Mouse (Mus musculus) neural tube, embryonic 11.5 days (tissue): ENCODE results near the gene Mcub. TPM values are rescaled to one million over a fixed set of nuclear protein-coding genes. Genes with fewer than 3 reads are reported as not detected.

ENCODE experiments used
- ATAC-seq: fragments of 200-750 bp; cut with Nextera tagmentation; 2 replicates; pipeline ENCODE4 v1.8.0; 2017; ENCODE audit warnings: moderate number of reproducible peaks, mild to moderate bottlenecking, moderate TSS enrichment, moderate library complexity; ENCODE audit not compliant: insufficient read depth, low FRiP score, low TSS enrichment
- DNase-seq: peaks from one replicate; pipeline ENCODE4 v3.0.0-alpha.2; 2015; ENCODE audit warnings: low spot score
- H3K27ac ChIP-seq: fragments of 300-500 bp; sonication (generic); 2 replicates; pipeline ENCODE4 v1.5.1; 2014; ENCODE audit warnings: low read depth, mild to moderate bottlenecking, low read length
- H3K27me3 ChIP-seq: fragments of 300-500 bp; sonication (generic); 2 replicates; pipeline ENCODE4 v1.6.1; 2014; ENCODE audit warnings: mild to moderate bottlenecking, low read length, mixed read lengths; ENCODE audit not compliant: control insufficient read depth, insufficient read depth
- H3K36me3 ChIP-seq: fragments of 300-500 bp; sonication (generic); 2 replicates; pipeline ENCODE4 v1.6.1; 2014; ENCODE audit warnings: mild to moderate bottlenecking, low read length, moderate library complexity, mixed read lengths; ENCODE audit not compliant: control insufficient read depth, insufficient read depth
- H3K4me1 ChIP-seq: fragments of 300-500 bp; sonication (generic); 2 replicates; pipeline ENCODE4 v1.6.1; 2014; ENCODE audit warnings: low read length, mixed read lengths; ENCODE audit not compliant: control insufficient read depth, insufficient read depth
- H3K4me2 ChIP-seq: fragments of 300-500 bp; sonication (generic); 2 replicates; pipeline ENCODE4 v1.6.1; 2014; ENCODE audit warnings: low read depth, mild to moderate bottlenecking, moderate library complexity
- H3K4me3 ChIP-seq: fragments of 300-500 bp; sonication (generic); 2 replicates; pipeline ENCODE4 v1.5.1; 2014; ENCODE audit warnings: low read depth, low read length
- H3K9ac ChIP-seq: fragments of 300-500 bp; sonication (generic); 2 replicates; pipeline ENCODE4 v1.6.1; 2014; ENCODE audit warnings: mild to moderate bottlenecking, low read length
- H3K9me3 ChIP-seq: fragments of 300-500 bp; sonication (generic); 2 replicates; pipeline ENCODE4 v1.6.1; 2016; ENCODE audit warnings: low read length; ENCODE audit not compliant: control insufficient read depth
- WGBS: fragments of 180-500 bp; shearing (Covaris S2); extraction: QIAGEN DNeasy Blood & Tissue Kit; methylation state at CpG from one replicate; pipeline ENCODE4 v1.1.7; 2014; 5-methylcytosine and 5-hydroxymethylcytosine counted together
- polyA plus RNA-seq: library from polyadenylated mRNA; unstranded; fragments of >200 nt; fragmentation: Nextera tagmentation; extraction: Ambion mirVana; gene quantifications from 2 replicates; pipeline ENCODE4 v1.2.1, GENCODE M21; 2014

Mcub gene
- polyA plus RNA-seq, 1 experiment from 2014 or later = 1.0 TPM

GRCm38 (mm10) chr3:129917424-129917823 is 52.6 kb downstream of the Mcub start:
- Histone ChIP-seq H3K4me3 (no peak overlapping the region), H3K36me3 (no peaks in the 10 kb centered on the region), H3K27ac (no peak overlapping the region), H3K4me1 (no peaks in the 10 kb centered on the region), H3K4me2 (no peak overlapping the region), H3K27me3 (no peaks in the 10 kb centered on the region), H3K9me3 (no peaks in the 10 kb centered on the region), H3K9ac (no peak overlapping the region)
- ATAC-seq (no peak), DNase-seq (no peak)
- whole genome bisulfite sequencing = 87% methylated on average over 3 of the region's 3 CpGs

- Histone ChIP-seq H3K4me3 (no peak overlapping the region), H3K27me3 (no peaks in the 10 kb centered on the region), H3K36me3 (peaks cover 6% of the 10 kb centered on the region; the same call in 1 of the 2 replicates), H3K4me2 (no peak overlapping the region), H3K9ac (no peak overlapping the region), H3K27ac (no peak overlapping the region), H3K9me3 (no peaks in the 10 kb centered on the region), H3K4me1 (no peaks in the 10 kb centered on the region)
- WGBS = 93% methylated on average over 13 of the region's 13 CpGs
- no peak for ATAC-seq
- no peak for DNase-seq
These were observed 56.8 kb downstream of the Mcub start for GRCm38 (mm10) chr3:129913241-129913640.

- no peak overlapping the region for H3K27ac ChIP-seq
- 96% methylated on average over 14 of the region's 14 CpGs for WGBS
- no peaks in the 10 kb centered on the region for H3K4me1 ChIP-seq
- DNase-seq = no peak
- H3K36me3 ChIP-seq = peaks cover 6% of the 10 kb centered on the region; the same call in 1 of the 2 replicates
- H3K9ac ChIP-seq = no peak overlapping the region
- H3K4me3 ChIP-seq = no peak overlapping the region
- no peak overlapping the region for H3K4me2 ChIP-seq
- H3K27me3 ChIP-seq = no peaks in the 10 kb centered on the region
- ATAC-seq = no peak
- H3K9me3 ChIP-seq = no peaks in the 10 kb centered on the region
These were observed 58.0 kb downstream of the Mcub start for GRCm38 (mm10) chr3:129912025-129912424.

- Histone ChIP-seq H3K4me2 (no peak overlapping the region), H3K27ac (no peak overlapping the region), H3K9ac (no peak overlapping the region), H3K4me3 (no peak overlapping the region), H3K9me3 (no peaks in the 10 kb centered on the region), H3K27me3 (no peaks in the 10 kb centered on the region), H3K36me3 (peaks cover 6% of the 10 kb centered on the region; the same call in 1 of the 2 replicates), H3K4me1 (peaks cover 5% of the 10 kb centered on the region; the same call in 1 of the 2 replicates)
- WGBS = 90% methylated on average over 7 of the region's 7 CpGs
- no peak for DNase-seq
- no peak for ATAC-seq
These were observed 65.4 kb downstream of the Mcub start for GRCm38 (mm10) chr3:129904381-129905132.

- no peak overlapping the region for H3K4me3 ChIP-seq
- 89% methylated on average over 8 of the region's 8 CpGs for WGBS
These were observed 66.1 kb downstream of the Mcub start for GRCm38 (mm10) chr3:129903866-129904265.

GRCm38 (mm10) chr3:129903369-129903768 is 66.6 kb downstream of the Mcub start:
- no peaks in the 10 kb centered on the region for H3K36me3 ChIP-seq
- H3K9me3 ChIP-seq = no peaks in the 10 kb centered on the region
- no peak for DNase-seq
- no peak overlapping the region for H3K27ac ChIP-seq
- no peak for ATAC-seq
- H3K4me3 ChIP-seq = no peak overlapping the region
- peaks cover 5% of the 10 kb centered on the region; the same call in 1 of the 2 replicates for H3K4me1 ChIP-seq
- H3K9ac ChIP-seq = no peak overlapping the region
- no peaks in the 10 kb centered on the region for H3K27me3 ChIP-seq
- WGBS = 93% methylated on average over 3 of the region's 3 CpGs
- H3K4me2 ChIP-seq = no peak overlapping the region

More at GRCm38 (mm10) chr3:129903866-129904265, 66.1 kb downstream of the Mcub start:
- Histone ChIP-seq H3K36me3 (peaks cover 4% of the 10 kb centered on the region; the same call in 1 of the 2 replicates), H3K9ac (no peak overlapping the region), H3K27me3 (no peaks in the 10 kb centered on the region), H3K9me3 (no peaks in the 10 kb centered on the region), H3K4me2 (no peak overlapping the region), H3K27ac (no peak overlapping the region), H3K4me1 (peaks cover 5% of the 10 kb centered on the region; the same call in 1 of the 2 replicates)
- no peak for ATAC-seq
- DNase-seq = no peak

GRCm38 (mm10) chr3:129901271-129901809 is 68.7 kb downstream of the Mcub start, which contains the start of gene Casp6:
Gene Casp6, plus strand, starts transcription at chr3:129901425.
- under 1% methylated on average over 33 of the region's 34 CpGs for WGBS
- peak; percentile 85 for DNase-seq
- peak within 1 kb of the TSS; percentile 62 for H3K4me3 ChIP-seq
- peak; percentile 95 for ATAC-seq
- peaks cover 5% of the 10 kb centered on the region; the same call in 1 of the 2 replicates for H3K4me1 ChIP-seq
- H3K27me3 ChIP-seq = no peaks in the 10 kb centered on the region
- H3K27ac ChIP-seq = no peak within 1 kb of the TSS
- H3K36me3 ChIP-seq = no peaks in the 10 kb centered on the region
- H3K9me3 ChIP-seq = no peaks in the 10 kb centered on the region
- H3K4me2 ChIP-seq = peak within 1 kb of the TSS; percentile 61
- H3K9ac ChIP-seq = peak within 1 kb of the TSS; percentile 61

- no peaks in the 10 kb centered on the region for H3K36me3 ChIP-seq
- H3K27ac ChIP-seq = no peak overlapping the region
- no peak overlapping the region for H3K4me3 ChIP-seq
- ATAC-seq = no peak
- H3K4me1 ChIP-seq = peaks cover 5% of the 10 kb centered on the region; the same call in 1 of the 2 replicates
- WGBS = 66% methylated on average over 4 of the region's 4 CpGs
- no peak for DNase-seq
- no peaks in the 10 kb centered on the region for H3K27me3 ChIP-seq
- no peaks in the 10 kb centered on the region for H3K9me3 ChIP-seq
- no peak overlapping the region for H3K4me2 ChIP-seq
- no peak overlapping the region for H3K9ac ChIP-seq
These were observed 71.1 kb downstream of the Mcub start for GRCm38 (mm10) chr3:129898886-129899285.

- Histone ChIP-seq H3K4me2 (no peak overlapping the region), H3K27me3 (no peaks in the 10 kb centered on the region), H3K27ac (no peak overlapping the region), H3K9me3 (no peaks in the 10 kb centered on the region), H3K4me3 (no peak overlapping the region), H3K4me1 (no peaks in the 10 kb centered on the region), H3K9ac (no peak overlapping the region), H3K36me3 (no peaks in the 10 kb centered on the region)
- no peak for DNase-seq
- ATAC-seq = no peak
- WGBS = 76% methylated on average over 6 of the region's 6 CpGs
These were observed 73.4 kb downstream of the Mcub start for GRCm38 (mm10) chr3:129896591-129896990.
